Mouse (Mus musculus) layer of hippocampus, adult 8-10 months (tissue): ENCODE results near the gene Dnase2b. TPM values are rescaled to one million over a fixed set of nuclear protein-coding genes. Genes with fewer than 3 reads are reported as not detected.

Experiments
- DNase-seq, 2 experiments: peaks; one replicate each; pipeline ENCODE4 v3.0.0; 2022; ENCODE audit warnings: low spot score in 2 of 2
- total RNA-seq, 4 experiments: library from RNA; stranded (reverse); gene quantifications; 2 replicates each; pipeline ENCODE4 v1.2.4; 2022

The Dnase2b gene
- total RNA-seq, 4 experiments from 2014 or later = not detected

- no peak for DNase-seq
Observed at GRCm38 (mm10) chr3:146616533-146617283, 1.3 kb upstream of the Dnase2b start.

GRCm38 (mm10) chr3:146611821-146612220 lies 3.6 kb downstream of the Dnase2b start:
- DNase-seq = no peak

- no peak for DNase-seq
Observed at GRCm38 (mm10) chr3:146611261-146611660, 4.1 kb downstream of the Dnase2b start.

- no peak for DNase-seq
Observed at GRCm38 (mm10) chr3:146610322-146610721, 5.1 kb downstream of the Dnase2b start.

GRCm38 (mm10) chr3:146607368-146607767 lies 8.0 kb downstream of the Dnase2b start:
- peak; percentile 46 to 62 for DNase-seq

- no peak for DNase-seq
Observed at GRCm38 (mm10) chr3:146604647-146605046, 10.7 kb downstream of the Dnase2b start.

GRCm38 (mm10) chr3:146602531-146602930 lies 12.9 kb downstream of the Dnase2b start:
- no peak for DNase-seq

- DNase-seq = no peak
Observed at GRCm38 (mm10) chr3:146601205-146601604, 14.2 kb downstream of the Dnase2b start.

GRCm38 (mm10) chr3:146599198-146599900 lies 16.0 kb downstream of the Dnase2b start:
- peak in 1 of 2 experiments; percentile 13 for DNase-seq

GRCm38 (mm10) chr3:146598411-146598810 lies 17.0 kb downstream of the Dnase2b start:
- peak; percentile 40 to 43 for DNase-seq

- no peak for DNase-seq
Observed at GRCm38 (mm10) chr3:146596864-146597263, 18.5 kb downstream of the Dnase2b start.

GRCm38 (mm10) chr3:146596387-146596786 lies 19.0 kb downstream of the Dnase2b start:
- DNase-seq = no peak

- DNase-seq = no peak
Observed at GRCm38 (mm10) chr3:146595440-146595839, 20.0 kb downstream of the Dnase2b start.

GRCm38 (mm10) chr3:146591601-146592000 lies 23.8 kb downstream of the Dnase2b start:
- no peak for DNase-seq

- no peak for DNase-seq
Observed at GRCm38 (mm10) chr3:146591159-146591558, 24.2 kb downstream of the Dnase2b start.

GRCm38 (mm10) chr3:146589523-146589922 lies 25.9 kb downstream of the Dnase2b start:
- no peak for DNase-seq

GRCm38 (mm10) chr3:146586616-146587015 lies 28.8 kb downstream of the Dnase2b start:
- no peak for DNase-seq

GRCm38 (mm10) chr3:146583908-146584307 lies 31.5 kb downstream of the Dnase2b start:
- no peak for DNase-seq

- no peak for DNase-seq
Observed at GRCm38 (mm10) chr3:146583478-146583877, 31.9 kb downstream of the Dnase2b start.

GRCm38 (mm10) chr3:146580039-146580729 lies 35.2 kb downstream of the Dnase2b start:
- DNase-seq = no peak

- DNase-seq = no peak
Observed at GRCm38 (mm10) chr3:146577591-146577990, 37.8 kb downstream of the Dnase2b start.

- no peak for DNase-seq
Observed at GRCm38 (mm10) chr3:146571341-146571740, 44.1 kb downstream of the Dnase2b start.
